Mouse (Mus musculus) right cerebral cortex, postnatal 10 days (tissue): ENCODE measurements around the gene Pip4k2c.
"Not testable (repeated sequence)": the region's sequence is repeated elsewhere in the genome, so short reads cannot be mapped to it uniquely, and the experiment has no call there.

Source experiments
- DNase-seq, 2 experiments: peaks; one replicate each; pipeline ENCODE4 v3.0.0; 2021; ENCODE audit warnings: low spot score in 2 of 2

The Pip4k2c gene

DNA sequence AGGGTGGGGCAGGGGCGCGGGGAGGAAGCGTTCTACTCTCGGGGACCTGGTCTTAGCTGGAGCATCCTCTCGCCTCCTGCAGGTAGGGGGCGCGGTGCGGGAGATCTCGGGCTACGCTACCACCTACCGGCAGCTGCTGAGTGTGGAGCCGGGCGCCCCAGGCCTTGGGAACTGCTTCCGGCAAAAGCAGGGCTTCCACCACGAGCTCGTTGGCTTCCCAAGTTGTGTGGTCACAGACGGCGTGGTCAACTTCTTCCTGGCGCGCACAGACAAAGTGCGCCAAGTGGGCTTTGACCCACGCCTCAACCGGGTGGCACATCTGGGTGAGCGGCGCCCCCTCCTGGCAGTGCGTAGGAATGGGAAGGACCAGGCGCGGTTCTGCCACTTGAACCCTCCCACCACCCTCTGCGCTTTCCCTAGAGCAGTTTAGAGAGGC lies 40.5 kb downstream of the Pip4k2c start:
- peak; percentile 68 to 76 for DNase-seq

DNA sequence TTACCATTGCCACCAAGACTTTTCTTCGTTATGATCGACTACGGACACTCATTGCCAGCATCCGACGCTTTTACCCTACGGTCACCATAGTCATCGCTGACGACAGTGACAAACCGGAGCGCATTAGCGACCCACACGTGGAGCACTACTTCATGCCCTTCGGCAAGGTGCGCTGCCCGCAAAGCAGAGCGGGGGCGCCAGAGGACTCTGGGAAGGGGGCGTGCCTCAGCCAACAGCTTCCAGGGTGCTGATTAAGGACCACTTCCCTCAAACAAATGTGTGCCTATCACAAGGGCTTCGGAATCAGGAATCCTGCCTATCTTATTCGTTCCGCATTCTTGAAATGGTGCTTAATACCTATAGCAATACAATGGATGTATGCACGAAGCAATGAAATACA lies 41.4 kb downstream of the Pip4k2c start:
- DNase-seq = peak; percentile 44 to 60

DNA sequence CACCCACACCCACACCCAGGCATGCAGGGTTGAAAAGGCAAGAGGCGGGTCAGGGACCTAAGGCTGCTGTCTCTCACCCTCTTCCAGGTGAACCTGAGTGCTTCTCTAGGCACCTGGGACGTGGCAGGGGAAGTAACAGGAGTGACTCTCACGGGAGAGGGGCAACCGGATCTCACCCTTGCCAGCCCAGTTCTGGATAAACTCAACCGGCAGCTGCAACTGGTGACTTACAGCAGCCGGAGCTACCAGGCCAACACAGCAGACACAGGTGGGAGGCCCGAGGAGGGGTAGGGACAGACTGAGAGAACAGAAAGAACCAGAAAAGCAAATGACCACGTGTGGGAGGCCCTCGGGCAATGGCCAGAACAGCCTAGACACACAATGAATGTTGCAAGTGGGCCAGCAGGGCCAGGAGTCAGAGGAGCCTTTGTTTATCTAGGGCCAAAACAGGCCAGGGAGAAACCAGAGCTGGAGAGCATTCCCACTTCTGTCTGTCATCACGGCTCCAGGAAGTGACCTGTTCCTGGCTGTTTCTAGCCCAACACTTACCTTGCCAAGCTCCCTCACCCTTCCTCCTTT lies 43.7 kb downstream of the Pip4k2c start:
- peak in 1 of 2 experiments; percentile 37 for DNase-seq

DNA sequence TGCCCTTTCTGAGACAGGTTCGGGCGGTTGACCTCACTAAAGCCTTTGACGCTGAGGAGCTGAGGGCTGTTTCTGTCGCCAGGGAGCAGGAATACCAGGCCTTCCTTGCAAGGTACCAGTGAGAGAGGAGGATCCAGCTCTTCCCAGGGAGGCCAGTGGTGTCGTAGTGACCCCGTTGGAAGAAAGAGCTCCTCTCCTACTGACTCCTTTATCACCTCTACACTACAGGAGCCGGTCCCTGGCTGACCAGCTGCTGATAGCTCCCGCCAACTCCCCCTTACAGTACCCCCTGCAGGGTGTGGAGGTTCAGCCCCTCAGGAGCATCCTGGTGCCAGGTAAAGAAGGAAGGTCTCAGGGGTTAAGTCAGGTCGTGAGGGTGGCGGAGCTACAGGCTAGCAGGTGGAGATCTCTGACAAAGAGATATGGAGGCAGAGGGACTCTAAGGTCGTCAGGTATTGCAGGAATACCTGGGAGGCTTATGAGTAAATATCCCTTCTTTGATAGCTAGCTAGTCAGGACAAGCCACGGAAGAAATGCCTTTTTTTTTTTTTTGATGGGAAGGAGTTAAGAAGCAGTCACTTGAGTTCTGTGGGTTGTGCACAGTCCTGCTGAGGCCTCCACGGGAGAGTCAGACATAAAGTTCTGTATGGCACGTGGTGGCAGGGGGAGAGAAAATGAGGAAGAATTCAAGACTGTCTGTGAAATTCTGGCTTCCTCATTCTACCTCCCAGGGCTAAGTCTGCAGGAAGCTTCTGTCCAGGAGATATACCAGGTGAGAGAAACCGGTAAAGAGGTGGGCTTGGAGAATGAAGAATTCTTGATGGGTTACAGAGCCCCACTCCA lies 44.4 kb downstream of the Pip4k2c start:
- DNase-seq = no peak

DNA sequence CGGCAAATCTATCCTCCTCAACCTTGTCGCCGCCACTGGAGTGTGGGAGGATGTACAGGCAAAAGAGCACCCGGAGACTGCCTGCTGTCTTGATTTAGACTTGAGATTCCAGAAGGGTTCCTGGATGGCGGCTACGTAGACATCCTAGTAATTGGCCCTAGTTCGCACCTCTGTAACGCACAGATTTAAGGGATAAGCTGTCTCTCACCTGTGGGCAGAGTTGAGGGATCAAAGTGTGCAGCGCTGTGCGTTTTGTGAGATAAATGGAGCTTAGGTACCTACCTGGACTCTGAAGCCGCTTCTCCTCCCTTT lies 45.0 kb downstream of the Pip4k2c start:
- no peak for DNase-seq

- peak; percentile 62 to 72 for DNase-seq
Observed at GRCm38 (mm10) chr10:127165654-127166403, 45.6 kb downstream of the Pip4k2c start.

GRCm38 (mm10) chr10:127165354-127165653 lies 46.1 kb downstream of the Pip4k2c start:
- peak; percentile 40 to 56 for DNase-seq

DNA sequence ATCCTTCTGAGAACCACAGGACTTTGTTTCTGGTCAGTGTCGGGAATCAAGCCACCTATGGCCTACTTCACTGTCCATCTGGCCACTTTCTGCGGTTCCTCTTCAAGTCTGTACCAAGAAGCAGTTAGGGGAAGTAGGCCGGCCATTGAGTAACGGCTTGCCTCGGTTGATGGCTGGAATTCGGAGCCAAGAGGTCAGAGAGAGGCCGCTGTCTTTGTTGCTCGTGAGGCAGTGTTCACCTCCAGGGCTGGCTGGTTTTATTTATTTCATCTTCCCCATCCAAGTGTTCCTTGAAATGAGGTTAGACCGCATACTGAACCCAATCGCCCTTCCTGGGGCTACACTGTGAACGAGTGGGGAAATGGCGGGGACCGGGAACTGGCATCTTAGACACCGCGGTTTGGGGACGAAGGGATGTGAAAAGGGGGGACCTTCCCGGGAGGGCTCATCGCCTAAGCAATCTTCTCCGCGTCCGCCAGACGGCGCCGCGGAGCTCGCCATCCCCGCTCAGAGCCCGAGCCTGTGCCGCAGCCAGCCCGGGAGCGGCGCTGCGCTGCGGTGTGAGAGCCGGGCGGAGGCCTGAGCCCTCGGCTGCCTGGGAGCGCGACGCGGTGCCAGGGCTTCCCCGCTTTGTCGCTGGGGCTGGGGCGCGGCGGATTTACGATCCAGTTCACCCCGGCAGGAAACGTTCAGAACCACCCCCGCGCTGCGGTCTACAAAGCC lies 46.6 kb downstream of the Pip4k2c start, which contains the start of gene B4galnt1:
Gene B4galnt1, plus strand, starts transcription at position 595 of the 723 bp plus-strand sequence.
- DNase-seq = peak; percentile 88 to 89

- DNase-seq = no peak
Observed at GRCm38 (mm10) chr10:127164190-127164589, 47.2 kb downstream of the Pip4k2c start.

DNA sequence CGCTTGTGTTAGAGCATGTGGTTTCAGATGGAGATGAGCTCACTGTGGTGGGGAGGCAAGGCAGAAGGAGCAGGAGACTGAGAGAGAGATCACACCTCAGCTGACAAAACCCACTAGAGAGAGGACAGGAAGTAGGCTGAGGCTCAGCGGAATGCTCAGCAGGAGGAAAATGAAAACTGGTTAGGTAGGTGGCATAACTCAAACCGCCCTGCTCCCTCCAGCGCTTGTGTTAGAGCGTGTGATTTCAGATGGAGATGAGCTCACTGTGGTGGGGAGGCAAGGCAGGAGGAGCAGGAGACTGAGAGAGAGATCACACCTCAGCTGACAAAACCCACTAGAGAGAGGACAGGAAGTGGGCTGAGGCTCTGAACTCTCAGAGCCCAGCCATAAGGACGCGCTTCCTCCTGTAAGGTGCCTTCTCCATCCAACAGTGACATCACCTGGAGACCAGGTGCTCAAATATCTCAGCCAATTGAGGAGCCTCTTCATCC lies 48.6 kb downstream of the Pip4k2c start:
- peak in 1 of 2 experiments; percentile 35 for DNase-seq

DNA sequence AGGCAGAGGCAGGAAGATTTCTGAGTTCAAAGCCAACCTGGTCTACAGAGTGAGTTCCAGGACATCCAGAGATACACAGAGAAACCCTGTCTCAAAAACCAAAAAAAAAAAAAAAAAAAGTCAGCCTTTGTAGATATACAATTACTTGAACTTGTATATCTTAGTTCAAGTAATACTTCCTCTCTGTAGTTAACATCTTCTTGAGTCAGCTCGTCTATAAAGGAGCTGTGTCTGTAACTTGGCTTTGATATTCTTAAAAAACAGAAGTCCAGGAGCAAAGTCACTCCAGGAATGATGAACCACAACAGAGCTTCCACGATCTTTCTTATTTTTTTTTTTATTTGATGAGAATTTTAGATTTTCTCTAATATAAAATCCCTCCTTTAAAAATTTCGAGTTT lies 50.7 kb downstream of the Pip4k2c start:
- no peak for DNase-seq

GRCm38 (mm10) chr10:127160081-127160480 lies 51.3 kb downstream of the Pip4k2c start:
- DNase-seq = no peak

DNA sequence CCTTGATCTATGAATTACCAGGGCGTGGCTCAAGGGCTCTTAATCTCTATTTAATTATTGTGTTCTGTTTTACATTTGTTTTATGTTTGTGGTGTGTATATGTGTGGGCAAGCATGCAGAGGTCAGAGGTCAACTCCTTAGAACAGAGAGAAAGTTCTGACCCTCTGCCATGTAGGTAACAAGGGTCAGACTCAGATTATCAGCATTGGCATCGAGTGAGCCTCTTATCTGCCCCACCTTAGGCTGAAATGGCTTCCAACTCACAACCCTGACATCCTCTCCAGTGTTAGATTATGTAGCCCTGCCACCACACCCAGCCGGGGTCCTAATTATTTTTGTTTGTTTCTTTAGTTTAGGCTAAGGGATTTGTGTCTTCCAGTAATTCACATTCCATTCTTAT lies 52.9 kb downstream of the Pip4k2c start:
- no peak for DNase-seq

DNA sequence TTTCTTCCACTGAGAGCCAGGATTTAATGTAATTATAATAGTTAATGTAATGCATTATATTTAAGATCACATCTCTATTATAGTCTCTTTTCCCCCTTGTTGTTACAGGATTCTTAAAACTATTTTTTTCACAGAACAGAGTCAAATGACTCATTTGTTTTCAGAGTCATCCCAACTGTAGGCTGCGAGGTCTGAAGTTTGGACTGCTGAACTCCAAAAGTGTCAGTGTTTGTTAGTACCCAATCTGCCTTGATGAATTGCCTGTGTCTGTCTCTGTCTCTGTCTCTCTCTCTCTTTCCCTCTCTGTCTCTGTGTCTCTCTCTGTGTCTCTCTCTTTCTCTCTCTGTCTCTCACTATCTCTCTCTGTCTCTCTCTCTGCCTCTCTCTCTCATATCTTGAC lies 54.9 kb downstream of the Pip4k2c start:
- DNase-seq = no peak

GRCm38 (mm10) chr10:127156089-127156488 lies 55.3 kb downstream of the Pip4k2c start:
- no peak for DNase-seq

DNA sequence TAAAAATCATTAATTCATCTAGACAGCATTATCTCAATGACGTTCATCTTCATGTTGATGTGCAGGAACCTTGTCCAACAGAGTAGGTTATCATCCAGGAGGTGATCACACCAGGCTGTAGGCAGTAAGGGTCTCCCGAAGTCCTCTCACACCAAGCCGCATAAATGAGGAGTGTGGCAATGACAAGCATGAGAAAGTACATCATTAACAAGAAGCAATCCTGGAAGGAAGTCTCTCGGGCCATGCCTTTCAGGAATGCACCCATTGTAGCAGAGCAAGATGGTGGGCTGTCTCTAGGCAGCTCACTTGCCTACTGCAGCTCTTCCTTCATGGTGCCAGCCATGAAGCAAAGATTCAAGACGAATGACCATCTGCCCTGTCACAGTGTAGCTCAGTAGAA lies 56.7 kb downstream of the Pip4k2c start:
- no peak for DNase-seq

GRCm38 (mm10) chr10:127154241-127154640 lies 57.1 kb downstream of the Pip4k2c start:
- DNase-seq = no peak

DNA sequence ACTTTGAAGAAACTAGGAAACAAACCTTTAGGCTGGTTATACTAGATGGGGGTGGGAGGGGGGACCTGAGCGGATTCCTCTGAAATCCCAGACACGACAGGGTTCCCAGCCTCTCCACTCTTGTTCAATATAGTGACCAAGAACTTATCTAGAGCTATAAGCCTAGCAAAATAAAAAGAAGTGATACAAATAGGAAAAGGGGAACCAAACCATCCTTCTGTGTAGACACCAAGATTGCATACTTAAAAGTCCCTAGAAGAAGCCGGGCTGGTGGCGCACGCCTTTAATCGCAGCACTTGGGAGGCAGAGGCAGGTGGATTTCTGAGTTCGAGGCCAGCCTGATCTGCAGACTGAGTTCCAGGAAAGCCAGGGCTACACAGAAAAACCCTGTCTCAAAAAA lies 58.1 kb downstream of the Pip4k2c start:
- DNase-seq = no peak

GRCm38 (mm10) chr10:127152556-127152955 lies 58.8 kb downstream of the Pip4k2c start:
- DNase-seq = not testable (repeated sequence)

DNA sequence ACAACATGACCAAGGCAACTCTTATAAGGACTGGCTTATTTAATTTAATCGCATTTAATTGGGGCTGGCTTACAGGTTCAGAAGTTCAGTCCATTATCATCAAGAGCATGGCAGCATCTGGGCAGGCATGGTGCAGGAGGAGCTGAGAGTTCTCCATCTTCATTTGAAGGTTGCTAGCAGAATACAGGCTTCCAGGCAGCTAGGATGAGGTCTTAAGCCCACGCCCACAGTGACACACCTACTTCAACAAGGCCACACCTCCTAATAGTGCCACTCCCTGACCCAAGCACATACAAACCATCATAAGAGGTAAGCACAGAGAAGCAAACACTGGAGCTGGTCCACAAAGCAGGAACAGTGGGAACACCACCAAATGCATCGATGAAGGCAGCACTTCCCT lies 60.2 kb downstream of the Pip4k2c start:
- DNase-seq = not testable (repeated sequence)

GRCm38 (mm10) chr10:127150471-127150872 lies 60.9 kb downstream of the Pip4k2c start:
- no peak for DNase-seq

DNA sequence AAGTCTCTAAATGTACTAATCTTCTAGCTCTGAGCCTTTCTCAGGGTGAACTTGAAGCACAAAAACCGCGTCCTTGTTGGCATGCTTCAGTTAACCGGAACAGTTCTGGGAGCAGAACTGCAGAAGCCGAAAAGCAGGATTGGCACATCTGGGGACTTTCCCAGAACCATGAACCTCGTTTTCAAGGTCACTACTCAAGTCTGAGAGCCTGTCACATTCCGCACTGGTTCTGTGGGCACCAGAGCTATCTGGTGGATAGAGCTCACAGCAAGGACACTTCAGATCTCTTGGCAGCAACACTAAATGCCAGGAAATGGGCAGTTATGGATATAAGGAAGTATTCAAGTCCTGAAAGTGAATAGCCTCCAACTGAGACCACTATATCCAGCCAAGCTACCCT lies 64.2 kb downstream of the Pip4k2c start:
- no peak for DNase-seq
